Mouse (Mus musculus): ENCODE measurements at regions not wholly inside any gene's neighbourhood (a gene's known extent, or its start where the extent isn't known, plus 50 kb on each side); places are given as distances from the start of the nearest gene placed in this dataset.

DNA sequence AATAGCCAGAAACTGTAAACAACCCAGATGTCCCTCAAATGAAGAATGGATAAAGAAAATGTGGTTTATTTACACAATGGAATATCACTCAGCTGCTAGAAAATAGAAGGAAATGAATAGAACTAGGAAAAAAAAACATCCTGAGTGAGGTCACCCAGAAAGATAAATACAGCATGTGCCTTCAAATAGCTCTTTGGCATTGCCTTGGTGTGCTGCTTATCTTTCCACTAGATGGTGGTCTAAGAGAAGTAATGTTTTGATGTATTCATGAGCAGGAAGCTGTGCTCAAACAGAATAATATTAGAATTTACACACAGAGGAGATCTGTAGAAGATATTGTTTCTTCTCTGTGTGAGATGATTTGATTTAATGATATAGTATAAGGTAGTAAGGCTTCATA, 78.8 kb downstream of the Zfp619 start:
- Histone ChIP-seq H3K27me3 (ENCODE audit: control insufficient read depth, insufficient read depth, low read length) (no peaks in the 10 kb centered on the region), H3K4me1 (ENCODE audit: control insufficient read depth, insufficient read depth, insufficient read length, low read length) (no peaks in the 10 kb centered on the region), H3K4me3 (ENCODE audit: low read depth, low read length) (no peak overlapping the region), H3K36me3 (ENCODE audit: control insufficient read depth, insufficient read depth, low read length) (no peaks in the 10 kb centered on the region), H3K27ac (ENCODE audit: insufficient read depth, low read depth, low read length) (no peak overlapping the region)
- TF ChIP-seq POLR2A (IDR thresholded peaks at IDR 0.05; ENCODE audit: low read depth, low read length) = no peak

DNA sequence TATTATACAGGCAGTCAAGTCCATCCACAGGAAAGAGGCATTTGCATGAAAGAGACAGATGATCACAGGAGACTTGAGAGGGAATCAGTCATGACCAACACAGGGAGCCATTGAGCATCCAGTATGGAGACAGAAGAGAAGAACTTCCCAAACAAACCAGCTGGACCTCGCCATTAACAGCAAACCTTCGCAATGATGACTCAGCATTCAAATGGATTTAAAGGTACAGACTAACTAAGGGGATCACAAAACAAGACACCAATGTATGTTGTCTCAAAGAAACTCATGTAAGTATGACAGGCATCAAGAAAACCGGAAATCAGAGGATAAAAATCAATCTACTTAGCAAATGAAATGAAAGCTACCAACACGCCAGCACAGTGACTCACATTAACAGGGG, 96.2 kb downstream of the Zfp619 start:
- no peak overlapping the region for H3K4me3 ChIP-seq (ENCODE audit: low read depth, low read length)
- no peaks in the 10 kb centered on the region for H3K36me3 ChIP-seq (ENCODE audit: control insufficient read depth, insufficient read depth, low read length)
- WGBS = 72% methylated on average over 4 of the region's 4 CpGs
- no peaks in the 10 kb centered on the region for H3K4me1 ChIP-seq (ENCODE audit: control insufficient read depth, insufficient read depth, insufficient read length, low read length)
- H3K27me3 ChIP-seq (ENCODE audit: control insufficient read depth, insufficient read depth, low read length) = no peaks in the 10 kb centered on the region
- no peak overlapping the region for H3K27ac ChIP-seq (ENCODE audit: insufficient read depth, low read depth, low read length)
- TF ChIP-seq CTCF (IDR thresholded peaks at IDR 0.05; ENCODE audit: extremely low read depth, insufficient read length, insufficient replicate concordance, low read depth, low read length) (no peak), POLR2A (IDR thresholded peaks at IDR 0.05; ENCODE audit: low read depth, low read length) (no peak)

DNA sequence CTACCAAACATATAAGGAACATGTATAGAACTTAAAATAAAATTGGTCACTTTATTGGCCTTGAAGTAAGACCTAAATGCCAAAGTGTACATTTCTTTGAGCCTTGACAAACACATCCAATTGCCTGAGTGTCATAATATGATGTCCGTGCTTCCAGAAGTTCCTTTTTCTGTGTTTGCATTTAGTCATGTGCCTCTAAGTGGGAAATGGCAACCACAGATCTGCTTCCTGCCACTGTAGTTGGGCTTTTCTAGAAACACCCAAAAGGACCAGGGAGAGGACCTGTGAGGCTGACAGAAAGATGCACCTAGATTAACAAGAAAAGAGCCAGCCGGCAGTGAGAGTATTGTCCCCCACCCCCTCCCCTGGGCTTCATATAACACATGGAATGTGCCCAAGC, 97.5 kb downstream of the Zfp619 start:
- Histone ChIP-seq H3K4me3 (ENCODE audit: low read depth, low read length) (no peak overlapping the region), H3K36me3 (ENCODE audit: control insufficient read depth, insufficient read depth, low read length) (no peaks in the 10 kb centered on the region), H3K4me1 (ENCODE audit: control insufficient read depth, insufficient read depth, insufficient read length, low read length) (no peaks in the 10 kb centered on the region), H3K27me3 (ENCODE audit: control insufficient read depth, insufficient read depth, low read length) (no peaks in the 10 kb centered on the region), H3K27ac (ENCODE audit: insufficient read depth, low read depth, low read length) (no peak overlapping the region)
- 61% methylated on average over 2 of the region's 2 CpGs for WGBS
- TF ChIP-seq CTCF (IDR thresholded peaks at IDR 0.05; ENCODE audit: extremely low read depth, insufficient read length, insufficient replicate concordance, low read depth, low read length) (no peak), POLR2A (IDR thresholded peaks at IDR 0.05; ENCODE audit: low read depth, low read length) (no peak)

DNA sequence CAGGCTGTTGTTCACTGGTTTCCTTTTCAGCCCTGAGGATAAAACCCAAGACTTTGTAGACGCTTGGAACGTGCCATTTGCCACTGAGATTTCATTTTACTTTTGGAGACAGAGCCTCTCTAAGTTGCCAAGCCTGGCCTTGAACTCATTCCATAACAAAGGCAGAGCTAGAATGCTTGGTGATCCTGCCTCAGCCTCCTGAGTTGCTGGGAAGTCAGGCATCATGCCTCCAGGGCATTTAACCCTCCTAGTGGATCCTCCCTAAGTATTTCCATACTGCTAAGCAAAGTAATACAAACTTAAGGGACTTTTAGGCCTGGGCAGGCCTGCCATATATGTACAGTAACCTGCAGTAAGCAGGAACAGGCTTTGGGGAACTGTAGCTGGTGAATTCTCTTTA, 104.2 kb downstream of the Zfp619 start:
- 85% methylated on average over 2 of the region's 2 CpGs for WGBS
- Histone ChIP-seq H3K27me3 (ENCODE audit: control insufficient read depth, insufficient read depth, low read length) (no peaks in the 10 kb centered on the region), H3K4me1 (ENCODE audit: control insufficient read depth, insufficient read depth, insufficient read length, low read length) (no peaks in the 10 kb centered on the region), H3K4me3 (ENCODE audit: low read depth, low read length) (no peak overlapping the region), H3K27ac (ENCODE audit: insufficient read depth, low read depth, low read length) (no peak overlapping the region), H3K36me3 (ENCODE audit: control insufficient read depth, insufficient read depth, low read length) (no peaks in the 10 kb centered on the region)
- TF ChIP-seq CTCF (IDR thresholded peaks at IDR 0.05; ENCODE audit: extremely low read depth, insufficient read length, insufficient replicate concordance, low read depth, low read length) (no peak), POLR2A (IDR thresholded peaks at IDR 0.05; ENCODE audit: low read depth, low read length) (no peak)

DNA sequence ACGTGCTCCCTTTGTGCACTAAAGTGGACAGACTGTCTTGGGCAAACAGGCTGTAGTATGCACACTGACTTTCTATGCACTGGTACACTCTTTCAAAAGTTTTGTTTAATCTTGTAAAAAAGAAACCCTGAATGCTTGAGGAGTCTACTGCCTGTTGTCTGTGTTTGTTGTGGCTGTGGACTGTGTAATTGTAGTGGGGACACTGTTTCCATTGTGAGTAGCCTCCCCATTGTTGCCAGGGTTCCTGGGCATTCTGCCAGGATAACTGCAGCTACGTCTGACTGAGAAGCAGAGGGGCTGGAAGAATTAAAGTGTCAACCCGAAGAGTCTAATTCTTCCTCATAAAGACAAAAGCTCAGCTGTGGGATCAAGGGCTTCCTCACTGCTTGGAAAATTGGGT, 115.3 kb downstream of the Zfp619 start:
- Histone ChIP-seq H3K27me3 (ENCODE audit: control insufficient read depth, insufficient read depth, low read length) (no peaks in the 10 kb centered on the region), H3K27ac (ENCODE audit: insufficient read depth, low read depth, low read length) (no peak overlapping the region), H3K4me1 (ENCODE audit: control insufficient read depth, insufficient read depth, insufficient read length, low read length) (no peaks in the 10 kb centered on the region), H3K4me3 (ENCODE audit: low read depth, low read length) (no peak overlapping the region), H3K36me3 (ENCODE audit: control insufficient read depth, insufficient read depth, low read length) (no peaks in the 10 kb centered on the region)
- TF ChIP-seq POLR2A (IDR thresholded peaks at IDR 0.05; ENCODE audit: low read depth, low read length) (no peak), CTCF (IDR thresholded peaks at IDR 0.05; ENCODE audit: extremely low read depth, insufficient read length, insufficient replicate concordance, low read depth, low read length) (no peak)
- 30% methylated on average over 3 of the region's 3 CpGs for WGBS

GRCm38 (mm10) chr7:39642333-39642732, 124.8 kb downstream of the Zfp619 start:
- Histone ChIP-seq H3K4me3 (ENCODE audit: low read depth, low read length) (no peak overlapping the region), H3K36me3 (ENCODE audit: control insufficient read depth, insufficient read depth, low read length) (no peaks in the 10 kb centered on the region), H3K27ac (ENCODE audit: insufficient read depth, low read depth, low read length) (no peak overlapping the region), H3K27me3 (ENCODE audit: control insufficient read depth, insufficient read depth, low read length) (no peaks in the 10 kb centered on the region), H3K4me1 (ENCODE audit: control insufficient read depth, insufficient read depth, insufficient read length, low read length) (no peaks in the 10 kb centered on the region)
- TF ChIP-seq CTCF (IDR thresholded peaks at IDR 0.05; ENCODE audit: extremely low read depth, insufficient read length, insufficient replicate concordance, low read depth, low read length) (no peak), POLR2A (IDR thresholded peaks at IDR 0.05; ENCODE audit: low read depth, low read length) (no peak)
- 62% methylated on average over 4 of the region's 4 CpGs for WGBS

- TF ChIP-seq CTCF (IDR thresholded peaks at IDR 0.05; ENCODE audit: extremely low read depth, insufficient read length, insufficient replicate concordance, low read depth, low read length) (no peak), POLR2A (IDR thresholded peaks at IDR 0.05; ENCODE audit: low read depth, low read length) (no peak)
- no peak overlapping the region for H3K4me3 ChIP-seq (ENCODE audit: low read depth, low read length)
- H3K36me3 ChIP-seq (ENCODE audit: control insufficient read depth, insufficient read depth, low read length) = no peaks in the 10 kb centered on the region
- no peaks in the 10 kb centered on the region for H3K27me3 ChIP-seq (ENCODE audit: control insufficient read depth, insufficient read depth, low read length)
- no peaks in the 10 kb centered on the region for H3K4me1 ChIP-seq (ENCODE audit: control insufficient read depth, insufficient read depth, insufficient read length, low read length)
- WGBS = 17% methylated on average over 1 of the region's 1 CpGs
- no peak overlapping the region for H3K27ac ChIP-seq (ENCODE audit: insufficient read depth, low read depth, low read length)
Observed at GRCm38 (mm10) chr7:39643323-39643722, 125.8 kb downstream of the Zfp619 start.

- Histone ChIP-seq H3K4me1 (ENCODE audit: control insufficient read depth, insufficient read depth, insufficient read length, low read length) (no peaks in the 10 kb centered on the region), H3K4me3 (ENCODE audit: low read depth, low read length) (no peak overlapping the region), H3K36me3 (ENCODE audit: control insufficient read depth, insufficient read depth, low read length) (no peaks in the 10 kb centered on the region), H3K27ac (ENCODE audit: insufficient read depth, low read depth, low read length) (no peak overlapping the region), H3K27me3 (ENCODE audit: control insufficient read depth, insufficient read depth, low read length) (no peaks in the 10 kb centered on the region)
- WGBS = 26% methylated on average over 6 of the region's 6 CpGs
- TF ChIP-seq POLR2A (IDR thresholded peaks at IDR 0.05; ENCODE audit: low read depth, low read length) (no peak), CTCF (IDR thresholded peaks at IDR 0.05; ENCODE audit: extremely low read depth, insufficient read length, insufficient replicate concordance, low read depth, low read length) (no peak)
Observed at GRCm38 (mm10) chr7:39650483-39651102, 133.0 kb downstream of the Zfp619 start.
